Mouse (Mus musculus) T-helper 2 cell (primary cell): ENCODE measurements around the gene Slc1a1.

Experiments
- in situ Hi-C: fragments of 300-600 bp; cut with MboI, MseI; formaldehyde crosslinking; loops from one replicate; pipeline ENCODE4 v1.15.1; 2025; ENCODE audit warnings: high pct_unique_total_duplicates

The Slc1a1 gene

DNA sequence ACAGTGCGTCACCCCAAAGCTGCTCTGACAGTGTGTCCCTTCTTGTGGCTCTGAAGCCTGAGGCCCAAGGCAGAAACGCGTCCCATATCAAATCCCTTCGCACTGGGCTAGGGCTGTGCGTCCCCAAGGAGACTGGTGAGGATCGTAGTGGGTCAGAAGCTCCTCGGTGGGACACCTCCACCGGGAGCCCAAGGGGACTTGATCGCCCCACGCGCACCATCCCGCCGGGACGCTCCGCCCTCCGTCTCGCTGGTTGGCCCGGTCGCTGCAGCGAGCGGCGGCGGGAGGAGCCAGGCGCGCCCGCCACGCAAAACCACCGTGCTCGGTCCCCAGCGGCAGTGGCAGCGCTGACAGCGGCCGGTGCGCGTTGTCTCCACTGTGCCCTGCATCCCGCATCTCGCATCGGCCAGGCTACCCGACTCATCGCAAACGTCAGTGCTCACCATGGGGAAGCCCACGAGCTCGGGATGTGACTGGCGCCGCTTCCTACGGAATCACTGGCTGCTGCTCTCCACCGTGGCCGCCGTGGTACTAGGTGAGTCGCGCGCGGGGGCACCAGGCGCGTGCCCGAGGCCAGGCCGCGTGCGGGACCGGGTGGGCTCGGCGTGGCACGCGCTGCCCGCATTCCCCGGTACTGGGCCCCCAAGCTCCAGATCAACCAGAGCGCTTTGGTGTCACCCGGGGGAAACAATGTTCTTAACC lies at the start of gene Slc1a1:
Gene Slc1a1, plus strand, starts transcription at position 252 of the 702 bp plus-strand sequence.
- in situ Hi-C loops: no loop called here

DNA sequence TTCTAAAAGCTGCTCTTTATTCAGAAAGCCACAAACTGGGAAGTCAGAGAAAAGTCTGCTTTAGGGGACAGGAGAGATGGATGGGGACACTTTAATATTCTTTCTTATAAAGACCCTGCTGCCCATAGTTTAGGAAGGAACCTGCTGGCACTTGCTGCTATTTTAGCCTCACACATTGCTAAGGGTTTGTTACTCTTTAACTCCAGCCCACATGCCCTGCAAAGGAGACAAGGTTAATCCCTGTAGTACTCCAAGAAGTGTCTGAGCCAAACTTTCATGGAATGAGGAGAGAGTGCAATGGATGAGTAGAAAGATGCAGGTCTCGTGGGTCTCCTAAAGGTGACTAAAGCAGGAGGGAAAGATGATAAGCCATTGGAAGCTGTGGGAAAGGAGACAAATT lies 44.7 kb upstream of the Slc1a1 start:
- in situ Hi-C loops: no loop called here

- in situ Hi-C loops: no loop called here
Observed at GRCm38 (mm10) chr19:28793307-28793706, 41.5 kb upstream of the Slc1a1 start.

- in situ Hi-C loops: no loop called here
Observed at GRCm38 (mm10) chr19:28796146-28796848, 38.6 kb upstream of the Slc1a1 start.

DNA sequence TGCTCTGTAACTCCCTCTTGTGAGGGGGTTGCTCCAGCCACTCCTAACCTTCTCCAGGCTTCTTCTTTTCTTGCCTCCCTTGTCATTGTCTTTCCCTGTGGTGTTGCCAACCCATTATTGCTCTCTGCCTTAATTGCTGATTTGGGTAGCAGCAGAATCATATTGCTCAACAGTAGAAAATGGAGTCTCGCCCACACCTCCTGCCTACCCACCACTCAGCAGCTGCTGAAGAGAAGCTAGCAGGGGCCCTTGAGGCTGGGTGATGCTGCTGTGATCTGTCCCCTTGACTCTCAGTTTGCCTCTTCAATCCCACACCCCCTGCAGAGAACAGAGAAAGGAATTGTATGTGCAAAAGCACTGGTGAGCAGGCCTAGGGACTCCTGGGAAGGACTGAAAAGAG lies 37.9 kb upstream of the Slc1a1 start:
- in situ Hi-C loops: no loop called here

DNA sequence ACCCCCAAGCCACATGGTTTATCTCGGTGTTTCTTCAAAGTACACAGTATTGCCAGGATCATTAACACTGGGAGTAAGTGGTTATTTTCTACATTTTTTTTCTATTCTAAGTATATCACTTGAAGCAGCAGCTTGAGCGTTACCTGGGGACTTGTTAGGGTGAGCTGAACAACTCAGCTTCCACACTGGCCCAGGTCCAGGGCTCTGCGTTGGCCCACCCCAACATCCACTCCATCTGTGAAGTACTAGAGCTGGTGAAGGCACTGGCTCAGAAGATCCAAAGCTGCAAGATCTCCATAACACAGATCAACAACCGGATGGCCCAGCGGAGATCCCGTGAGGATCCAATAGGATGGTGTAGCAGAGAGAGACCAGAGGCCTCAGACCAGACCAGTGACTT lies 37.2 kb upstream of the Slc1a1 start:
- in situ Hi-C loops: no loop called here

DNA sequence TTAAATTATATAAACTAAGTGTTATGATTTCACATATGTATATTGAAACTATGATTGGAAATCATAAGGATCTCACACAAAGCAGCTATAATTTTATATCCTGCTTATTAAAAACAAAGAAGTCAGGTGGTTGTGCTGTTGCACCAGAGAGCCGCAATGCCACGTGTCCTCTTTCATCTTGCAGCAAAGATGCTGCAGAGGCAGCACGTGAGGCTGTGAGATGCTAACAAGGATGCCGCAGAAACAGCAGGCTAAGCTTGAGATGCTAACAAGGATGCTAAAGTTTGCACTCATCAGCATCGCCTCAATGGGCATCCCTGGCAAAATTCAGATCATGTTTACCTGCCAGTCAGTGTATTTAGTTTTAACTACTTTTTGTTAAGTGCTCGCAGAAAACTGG lies 34.4 kb upstream of the Slc1a1 start:
- in situ Hi-C loops: no loop called here

DNA sequence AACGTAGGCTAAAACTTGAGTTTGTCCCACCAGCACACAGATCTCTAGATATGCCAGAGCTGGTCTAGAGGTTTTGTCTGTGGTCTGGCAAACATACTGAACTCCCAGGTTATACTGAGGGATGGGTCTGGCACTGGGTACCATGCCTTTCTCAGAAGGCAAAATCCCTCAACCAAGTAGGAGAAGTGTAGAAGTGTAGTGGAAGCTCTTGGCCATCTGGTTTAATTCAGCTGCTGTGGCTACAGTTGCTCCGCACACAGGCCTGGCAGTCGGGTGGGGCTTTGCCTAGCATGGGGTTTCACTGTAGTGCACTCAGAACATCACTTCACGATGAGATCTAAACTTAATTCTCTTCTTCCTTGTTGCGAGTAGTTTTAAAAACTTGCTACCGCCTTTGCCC lies 28.6 kb upstream of the Slc1a1 start:
- in situ Hi-C loops: no loop called here

GRCm38 (mm10) chr19:28806821-28807496 lies 27.9 kb upstream of the Slc1a1 start:
- in situ Hi-C loops: no loop called here

DNA sequence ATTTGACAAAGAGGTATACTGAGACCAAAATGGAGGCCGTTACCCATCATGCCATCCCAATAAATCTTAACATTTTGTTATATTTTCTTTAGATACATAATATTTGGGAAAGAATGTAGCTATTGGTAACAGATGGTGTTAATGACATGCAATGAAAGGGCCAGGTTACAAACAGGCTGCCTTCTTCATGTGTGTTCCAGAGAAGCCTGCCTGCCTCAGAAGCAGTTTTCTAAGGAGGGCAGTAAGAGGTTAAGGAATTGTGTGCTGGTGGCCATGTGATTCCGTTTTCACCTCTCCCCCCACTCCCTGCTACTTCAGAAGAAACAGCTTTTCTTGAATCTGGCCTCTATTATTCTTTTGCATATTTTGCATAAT lies 27.4 kb upstream of the Slc1a1 start:
- in situ Hi-C loops: no loop called here

- in situ Hi-C loops: no loop called here
Observed at GRCm38 (mm10) chr19:28818286-28818685, 16.6 kb upstream of the Slc1a1 start.

GRCm38 (mm10) chr19:28827697-28828328 lies 7.0 kb upstream of the Slc1a1 start:
- in situ Hi-C loops: no loop called here

- in situ Hi-C loops: no loop called here
Observed at GRCm38 (mm10) chr19:28831324-28831723, 3.5 kb upstream of the Slc1a1 start.

DNA sequence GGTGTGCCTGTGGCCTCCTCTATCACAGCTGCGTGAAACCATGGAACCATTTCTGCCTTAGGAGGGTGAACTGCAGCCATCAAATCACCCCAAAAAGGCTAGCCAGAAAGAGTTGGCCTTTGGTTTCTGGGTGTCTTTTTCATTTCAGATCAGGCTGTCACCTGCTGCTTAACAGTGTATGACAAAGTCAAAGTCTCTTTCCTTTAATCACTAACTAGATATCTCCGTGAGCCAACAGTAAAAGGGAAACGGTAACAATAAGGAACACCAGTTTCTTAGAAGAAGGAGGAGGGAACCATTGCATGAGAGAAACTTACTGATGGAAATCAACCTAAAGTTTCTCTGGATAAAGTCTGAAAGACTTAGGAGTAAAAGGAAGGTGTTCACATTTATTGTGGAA lies 2.2 kb upstream of the Slc1a1 start:
- in situ Hi-C loops: no loop called here

DNA sequence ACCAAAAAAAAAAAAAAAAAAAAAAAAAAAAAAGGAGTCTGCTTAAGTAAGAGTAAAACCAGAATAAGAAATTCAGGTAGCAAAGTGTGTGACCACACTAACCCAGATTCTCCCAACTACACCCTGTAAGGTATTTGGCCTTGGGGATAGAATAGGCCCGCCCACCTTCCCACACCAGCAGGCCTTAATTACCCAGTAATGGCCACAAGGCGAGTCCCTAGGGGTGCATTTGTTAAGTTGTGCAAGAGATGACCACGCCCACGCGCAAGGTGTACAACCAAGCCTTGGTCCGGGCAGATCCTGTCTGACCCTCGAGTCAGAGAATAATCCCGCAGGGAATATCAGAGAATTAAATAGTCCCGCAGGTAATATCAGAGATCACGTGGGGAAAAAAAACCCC lies 461 bp upstream of the Slc1a1 start:
- in situ Hi-C loops: no loop called here

DNA sequence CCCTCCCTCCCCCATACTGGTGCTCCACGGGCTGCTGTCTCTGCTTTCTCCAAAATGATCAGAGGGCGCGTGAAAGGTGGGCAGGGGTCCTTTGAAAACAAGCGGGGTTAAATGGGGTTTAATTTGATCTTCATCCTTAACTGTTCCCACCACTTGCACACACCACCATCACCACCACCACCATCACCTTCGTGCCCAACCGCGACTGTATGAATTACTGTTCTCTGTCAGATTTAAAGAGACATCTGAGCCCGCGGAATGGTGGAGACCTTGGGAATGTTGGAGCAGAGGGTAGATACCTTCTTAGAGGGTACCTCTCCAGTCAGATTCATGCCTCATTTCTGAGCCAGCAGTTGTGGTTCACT lies 633 bp downstream of the Slc1a1 start:
- in situ Hi-C loops: no loop called here

GRCm38 (mm10) chr19:28836116-28836515 lies 1.3 kb downstream of the Slc1a1 start:
- in situ Hi-C loops: no loop called here

DNA sequence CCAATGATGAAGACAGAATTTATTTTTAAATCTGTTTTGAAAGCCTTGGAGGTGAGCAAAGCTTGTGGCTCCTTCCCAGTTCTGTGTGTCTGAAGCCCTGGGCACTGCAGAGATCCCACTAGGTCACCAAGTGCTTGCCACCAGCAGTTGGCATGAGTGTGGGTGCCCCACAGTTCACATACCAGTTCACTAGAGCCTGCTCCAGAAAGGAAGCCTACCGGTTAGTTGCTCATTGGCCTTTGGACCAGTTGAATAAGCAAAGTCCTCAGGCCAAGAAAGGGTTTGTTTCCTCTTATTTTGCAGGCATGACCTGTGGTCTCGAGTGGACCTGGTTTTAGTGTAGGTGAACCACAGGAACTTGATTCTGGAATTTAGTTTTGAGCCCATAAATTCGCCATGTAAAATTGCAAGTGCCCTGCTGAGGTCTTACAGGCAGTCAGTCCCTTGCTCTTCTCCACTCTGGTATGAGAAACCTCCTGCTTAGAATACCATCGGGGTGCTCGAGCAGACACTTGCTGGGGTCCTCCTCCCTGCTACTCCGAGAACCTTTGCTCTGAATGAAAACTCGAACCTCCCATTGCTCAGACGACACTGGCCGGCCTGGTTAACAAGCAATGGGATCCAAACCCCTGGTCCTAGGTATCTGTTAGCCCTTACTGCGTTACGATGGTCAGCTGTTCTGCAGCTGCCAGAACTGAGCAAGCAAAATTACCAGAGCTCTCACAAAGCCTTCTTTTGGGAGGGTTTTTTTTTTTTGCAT lies 2.0 kb downstream of the Slc1a1 start:
- in situ Hi-C loops: no loop called here

- in situ Hi-C loops: no loop called here
Observed at GRCm38 (mm10) chr19:28838796-28839195, 3.9 kb downstream of the Slc1a1 start.

- in situ Hi-C loops: no loop called here
Observed at GRCm38 (mm10) chr19:28844946-28845710, 10.3 kb downstream of the Slc1a1 start.

DNA sequence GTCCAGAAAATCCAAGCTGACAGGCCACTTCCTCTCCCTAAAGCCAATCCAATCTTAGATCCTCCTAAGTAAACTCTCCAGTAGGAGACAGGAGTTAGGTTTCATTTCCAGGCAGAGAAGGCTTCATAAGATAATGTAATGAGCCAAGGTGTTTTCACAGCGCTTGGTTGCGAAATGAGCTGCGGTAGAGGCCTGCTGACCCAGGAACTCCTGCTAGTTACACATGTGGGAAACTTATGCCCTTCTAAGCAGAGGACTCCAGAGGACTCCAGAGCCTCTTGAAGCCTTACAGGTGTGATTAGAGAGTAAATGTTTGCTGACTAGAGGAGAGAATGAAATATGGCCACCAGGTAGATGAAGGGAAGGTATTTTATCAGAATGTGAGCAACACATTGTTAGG lies 15.7 kb downstream of the Slc1a1 start:
- in situ Hi-C loops: loop anchor here (5.0 kb wide), 1 partner anchor 92 kb away; no protein-coding TSS in a partner anchor
